10 mouse cellular contexts compared by ENCODE assay signal in genomic region chr1:64060116-64060515, GRCm38 (mm10).
DNase-seq lines count a peak whose midpoint lies in the region; ATAC-seq lines count a peak whose summit lies in the region.
"Had no signal": no experiment of that assay in that cellular context is flagged by ENCODE, and none has a peak within 500 bp of the region (broad histone marks: within the 10 kb centered on the region; RNA-seq: fewer than 3 reads in every experiment).

No protein-coding gene starts in this region.

- no peaks in the 10 kb centered on the region for H3K36me3 ChIP-seq in embryonic facial prominence, embryonic 12.5 days
- peaks cover 4% of the 10 kb centered on the region; the same call in 1 of the 2 replicates for H3K36me3 ChIP-seq in hindbrain, embryonic 13.5 days
- H3K36me3 ChIP-seq in midbrain, embryonic 15.5 days (replicated peaks) = no peaks in the 10 kb centered on the region

- H3K27me3 ChIP-seq in embryonic facial prominence, embryonic 12.5 days = no peaks in the 10 kb centered on the region
- no peaks in the 10 kb centered on the region for H3K27me3 ChIP-seq in hindbrain, embryonic 13.5 days
- H3K27me3 ChIP-seq in midbrain, embryonic 15.5 days (replicated peaks) = no peaks in the 10 kb centered on the region

- H3K9me3 ChIP-seq in embryonic facial prominence, embryonic 12.5 days = no peaks in the 10 kb centered on the region
- no peaks in the 10 kb centered on the region for H3K9me3 ChIP-seq in hindbrain, embryonic 13.5 days
- no peaks in the 10 kb centered on the region for H3K9me3 ChIP-seq in midbrain, embryonic 15.5 days

- no peak overlapping the region for H3K4me3 ChIP-seq in embryonic facial prominence, embryonic 12.5 days
- H3K4me3 ChIP-seq in hindbrain, embryonic 13.5 days = no peak overlapping the region
- H3K4me3 ChIP-seq in midbrain, embryonic 15.5 days = no peak overlapping the region
- H3K4me3 ChIP-seq: myocyte had no signal

- DNase-seq in heart, adult 18-20 months = peak; percentile 48 to 51
- no peak for DNase-seq in heart, postnatal 4 days
- no peak for DNase-seq in frontal cortex, postnatal 36 days (ENCODE audit: low spot score in 2 of 2)
- no peak for DNase-seq in embryo, embryonic 10 days (ENCODE audit: low spot score)
- DNase-seq: adrenal gland, adult 8-10 months had no signal

- H3K4me1 ChIP-seq in embryonic facial prominence, embryonic 12.5 days = peaks cover 21% of the 10 kb centered on the region
- H3K4me1 ChIP-seq in hindbrain, embryonic 13.5 days (replicated peaks) = peaks cover 89% of the 10 kb centered on the region
- H3K4me1 ChIP-seq in midbrain, embryonic 15.5 days = peaks cover 83% of the 10 kb centered on the region

- 46% methylated on average over 7 of the region's 7 CpGs for WGBS in embryonic facial prominence, embryonic 12.5 days
- 58% methylated on average over 7 of the region's 7 CpGs for WGBS in hindbrain, embryonic 13.5 days
- WGBS in midbrain, embryonic 15.5 days = 45% methylated on average over 7 of the region's 7 CpGs

- no peak for ATAC-seq in embryonic facial prominence, embryonic 12.5 days (ENCODE audit: insufficient number of reproducible peaks, insufficient read depth, low FRiP score, low TSS enrichment)
- ATAC-seq in hindbrain, embryonic 13.5 days (ENCODE audit: low FRiP score) = no peak
- ATAC-seq in midbrain, embryonic 15.5 days (replicated peaks) = 0 out of 2 replicates have a peak, but pooled peaks have one; percentile 9
- no peak for ATAC-seq in erythroid progenitor cell, adult 5-6 weeks (replicated peaks; ENCODE audit: low FRiP score, poor library complexity, severe bottlenecking)

- H3K4me2 ChIP-seq in embryonic facial prominence, embryonic 12.5 days (replicated peaks) = no peak overlapping the region
- peak overlapping the region; percentile 31 for H3K4me2 ChIP-seq in hindbrain, embryonic 13.5 days
- H3K4me2 ChIP-seq in midbrain, embryonic 15.5 days = peak overlapping the region; percentile 28; the same call in 1 of the 2 replicates

- H3K9ac ChIP-seq in embryonic facial prominence, embryonic 12.5 days = no peak overlapping the region
- 0 out of 2 replicates have a peak overlapping the region, but pooled peaks have one; percentile 63 for H3K9ac ChIP-seq in hindbrain, embryonic 13.5 days
- peak overlapping the region; percentile 10; the same call in 1 of the 2 replicates for H3K9ac ChIP-seq in midbrain, embryonic 15.5 days

- peak overlapping the region; percentile 41; the same call in 1 of the 2 replicates for H3K27ac ChIP-seq in embryonic facial prominence, embryonic 12.5 days
- peak overlapping the region; percentile 96 for H3K27ac ChIP-seq in hindbrain, embryonic 13.5 days
- H3K27ac ChIP-seq in midbrain, embryonic 15.5 days = peak overlapping the region; percentile 82

Comparison
In these comparisons a context has a peak if more than half of its experiments do, and no peak if none do; other contexts are left out.
1. DNase-seq: peak in heart, adult 18-20 months (2 of 2); none in heart, postnatal 4 days (single experiment), frontal cortex, postnatal 36 days (0 of 2) and embryo, embryonic 10 days (single experiment).
2. H3K27ac ChIP-seq: peak in every context shown above with its lines; median percentile 96 in hindbrain, embryonic 13.5 days; 82 in midbrain, embryonic 15.5 days; 41 in embryonic facial prominence, embryonic 12.5 days.